Mouse (Mus musculus) heart, adult 9 months (tissue): Measurements from ENCODE around the gene Commd1.

Experiments used
- DNase-seq, 2 experiments: peaks; one replicate each; pipeline ENCODE4 v3.0.0; 2022; ENCODE audit warnings: low spot score in 2 of 2

Gene Commd1

DNA sequence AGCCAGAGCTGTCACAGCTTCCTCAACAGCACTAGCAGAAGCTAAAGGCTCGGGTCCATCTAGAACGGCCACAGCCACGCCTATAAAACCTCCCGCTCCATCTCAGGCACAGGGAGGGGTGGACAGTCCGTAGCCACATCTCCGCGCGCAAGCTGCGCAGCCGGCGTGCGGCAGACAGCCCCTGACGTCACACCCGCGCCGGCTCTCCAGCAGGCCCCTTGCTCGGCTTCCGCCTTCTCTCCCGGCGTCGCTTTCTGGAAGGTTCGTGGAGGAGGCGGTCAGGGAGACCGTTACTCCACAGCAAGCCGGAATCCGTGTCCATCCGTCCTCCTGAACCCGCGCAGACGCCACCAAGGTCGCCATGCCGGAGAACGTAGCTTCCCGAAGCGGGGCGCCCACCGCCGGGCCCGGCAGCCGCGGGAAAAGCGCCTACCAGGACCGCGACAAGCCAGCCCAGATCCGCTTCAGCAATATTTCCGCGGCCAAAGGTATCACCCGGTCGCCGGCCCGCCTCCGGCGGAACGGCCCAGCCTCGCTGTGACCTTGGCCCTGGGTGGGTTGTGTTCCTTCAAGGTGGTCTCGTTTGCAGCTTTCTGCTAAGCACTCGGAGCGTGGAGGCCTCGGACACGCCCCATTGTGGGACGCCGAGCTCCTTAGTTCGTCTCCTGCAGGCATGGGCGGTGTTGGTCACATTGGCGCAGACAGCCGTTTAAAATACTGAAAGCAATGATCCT, 8.4 kb upstream of the Commd1 start, which contains the start of gene Cct4:
Gene Cct4 (plus strand): TSS at position 127 of the 734 bp plus-strand sequence.
- DNase-seq, result peak; percentile 93 to 95

- no peak for DNase-seq
Observed at GRCm38 (mm10) chr11:22989786-22990185, 7.6 kb upstream of the Commd1 start.

DNA sequence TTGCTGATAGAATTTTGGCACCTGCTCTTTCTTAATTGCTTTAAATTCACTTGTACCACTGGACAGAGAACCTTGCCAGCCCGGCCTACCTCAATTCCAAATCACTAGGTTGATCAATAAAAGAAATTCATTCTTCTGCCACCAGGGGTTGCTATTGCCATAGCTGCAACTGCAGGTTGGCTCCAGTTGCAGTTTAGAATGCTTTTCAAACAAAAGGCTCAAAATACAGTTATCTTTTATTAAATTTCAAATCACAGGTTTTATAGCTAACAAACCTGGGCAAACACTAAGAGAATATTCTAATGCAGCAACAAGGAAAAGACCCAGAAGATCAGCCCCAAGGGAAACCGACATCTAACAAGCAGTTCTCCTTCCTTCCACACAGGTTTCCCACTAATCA, 5.2 kb upstream of the Commd1 start:
- peak; percentile 36 to 47 for DNase-seq

DNA sequence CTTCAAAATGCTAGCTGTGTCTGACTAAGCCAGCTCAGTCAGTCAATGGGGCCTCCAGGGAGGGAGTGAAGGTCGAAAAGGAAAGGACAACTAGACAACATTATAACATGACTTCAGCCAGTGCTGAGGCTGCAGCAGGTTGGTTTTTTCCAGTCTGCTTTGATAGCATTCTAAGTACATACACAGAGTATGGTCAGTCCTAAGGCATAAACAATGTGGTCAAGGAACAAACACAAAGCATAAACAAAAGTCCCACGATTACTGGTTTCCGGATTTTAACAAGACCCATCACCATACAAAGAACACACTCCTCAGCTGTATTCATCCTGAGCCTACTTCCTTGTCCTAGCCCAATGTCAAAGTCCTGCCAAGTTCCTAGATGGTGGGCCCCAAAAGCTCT, 3.3 kb upstream of the Commd1 start:
- DNase-seq, result no peak

DNA sequence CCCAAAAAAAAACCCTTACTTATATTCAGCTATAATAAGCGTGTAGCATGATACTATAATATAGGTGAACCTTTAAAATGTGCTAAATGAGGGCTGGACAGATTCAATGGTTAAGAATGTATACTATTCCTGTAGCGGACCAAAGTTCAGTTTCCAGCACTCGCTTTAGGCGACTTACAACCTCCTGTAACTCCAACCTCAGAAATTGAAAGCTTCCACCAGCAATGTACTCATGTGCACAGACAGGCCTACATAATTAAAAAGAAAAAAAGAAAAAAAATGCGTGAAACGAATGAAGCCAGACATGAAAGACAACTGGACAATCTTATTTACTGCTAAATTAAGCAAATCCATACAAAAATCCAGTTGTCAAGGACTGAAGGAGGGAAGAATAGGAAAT, 664 bp upstream of the Commd1 start:
- DNase-seq, result no peak

GRCm38 (mm10) chr11:22981543-22981950, 635 bp downstream of the Commd1 start:
- no peak for DNase-seq

DNA sequence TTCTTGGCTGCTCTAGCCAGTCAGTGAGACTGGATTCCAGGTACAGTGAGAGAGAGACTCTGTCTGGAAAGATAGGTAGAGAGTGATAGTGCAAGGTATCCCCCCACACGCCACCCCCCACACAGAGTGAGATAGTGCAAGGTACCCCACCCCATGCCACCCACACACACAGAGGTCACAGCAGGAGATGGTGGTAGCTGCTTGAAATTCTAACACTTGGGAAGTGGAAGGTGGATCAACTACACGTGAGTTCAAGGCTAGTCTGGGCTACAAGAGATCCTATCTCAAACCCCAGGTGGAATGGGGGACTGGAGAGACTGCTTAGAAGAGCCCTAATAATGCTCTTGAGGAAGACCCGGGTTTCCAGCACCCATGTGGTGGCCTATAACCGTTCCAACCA, 1.1 kb downstream of the Commd1 start:
- no peak for DNase-seq

- no peak for DNase-seq
Observed at GRCm38 (mm10) chr11:22979221-22979620, 3.0 kb downstream of the Commd1 start.

GRCm38 (mm10) chr11:22978711-22979110, 3.5 kb downstream of the Commd1 start:
- DNase-seq, result no peak

DNA sequence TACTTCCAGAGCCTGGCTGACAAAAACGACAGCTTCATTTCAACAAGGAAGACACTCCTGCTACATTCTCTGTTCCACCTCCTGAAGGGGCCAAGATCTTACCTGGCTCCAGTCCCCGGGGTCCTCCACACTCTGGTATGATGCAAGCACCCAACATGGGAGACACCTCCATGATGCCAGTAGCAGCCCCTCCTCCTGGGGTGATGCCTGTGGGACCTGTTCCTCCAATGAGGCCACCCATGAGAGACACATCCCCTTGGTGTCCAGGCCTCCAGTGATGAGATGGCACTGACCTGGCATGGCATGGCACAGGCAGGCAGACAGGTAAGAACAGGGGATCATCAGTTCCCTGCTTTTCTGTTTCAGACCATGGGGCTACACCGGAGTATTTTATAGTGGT, 4.0 kb downstream of the Commd1 start:
- DNase-seq, result no peak

DNA sequence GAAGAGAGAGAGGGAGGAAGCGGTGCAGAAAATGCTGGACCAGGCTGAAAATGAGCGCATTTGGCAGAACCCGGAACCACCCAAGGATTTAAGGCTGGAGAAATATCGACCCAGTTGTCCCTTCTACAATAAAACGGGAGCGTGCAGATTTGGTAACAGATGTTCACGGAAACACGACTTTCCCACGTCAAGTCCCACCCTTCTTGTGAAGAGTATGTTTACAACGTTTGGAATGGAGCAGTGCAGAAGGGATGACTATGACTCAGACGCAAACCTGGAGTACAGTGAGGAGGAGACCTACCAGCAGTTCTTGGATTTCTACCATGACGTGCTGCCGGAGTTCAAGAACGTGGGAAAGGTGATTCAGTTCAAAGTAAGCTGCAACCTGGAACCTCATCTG, 8.6 kb downstream of the Commd1 start:
- no peak for DNase-seq

- peak; percentile 82 to 86 for DNase-seq
Observed at GRCm38 (mm10) chr11:22972746-22973526, 9.2 kb downstream of the Commd1 start.

GRCm38 (mm10) chr11:22971835-22972709, 10.1 kb downstream of the Commd1 start, which contains the start of gene Zrsr1:
TSS of gene Zrsr1 (plus strand) at chr11:22972005.
- peak; percentile 73 to 75 for DNase-seq

DNA sequence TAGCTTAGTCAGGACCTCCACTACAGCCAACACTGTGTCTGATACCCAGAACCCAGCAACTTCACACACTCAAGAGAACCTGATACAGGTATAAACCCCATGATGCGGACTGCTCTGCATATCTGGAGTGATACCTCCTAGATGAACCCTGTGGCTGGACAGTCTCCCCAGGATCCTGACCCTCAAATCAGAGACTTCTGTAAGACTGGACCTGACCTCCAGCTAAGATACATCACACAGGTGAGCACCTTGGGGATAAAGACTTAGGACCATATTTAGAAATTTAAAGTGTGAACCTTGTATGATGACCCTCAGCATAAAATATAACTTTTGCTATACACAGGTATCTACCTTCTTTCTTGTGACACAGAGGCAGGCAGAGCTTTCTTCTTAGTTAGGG, 11.6 kb downstream of the Commd1 start:
- DNase-seq, result no peak

DNA sequence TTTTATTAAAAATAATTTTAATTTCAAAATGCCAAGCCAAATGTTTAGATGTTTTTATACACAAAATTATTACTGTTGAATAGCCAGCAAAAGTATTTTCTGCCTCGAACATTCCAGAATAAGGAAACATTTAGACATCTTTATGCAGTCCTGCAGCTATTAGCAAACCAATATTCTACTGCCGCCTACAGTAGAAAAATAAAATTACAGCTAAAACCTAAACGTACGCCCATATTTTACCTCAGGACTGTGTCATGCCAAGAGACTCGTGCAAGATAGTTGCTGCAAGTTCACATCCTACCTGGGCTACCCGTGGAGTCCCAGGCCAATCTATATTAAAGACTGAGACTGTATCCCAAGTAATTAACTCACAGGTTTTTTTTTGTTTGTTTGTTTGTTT, 12.7 kb downstream of the Commd1 start:
- no peak for DNase-seq

DNA sequence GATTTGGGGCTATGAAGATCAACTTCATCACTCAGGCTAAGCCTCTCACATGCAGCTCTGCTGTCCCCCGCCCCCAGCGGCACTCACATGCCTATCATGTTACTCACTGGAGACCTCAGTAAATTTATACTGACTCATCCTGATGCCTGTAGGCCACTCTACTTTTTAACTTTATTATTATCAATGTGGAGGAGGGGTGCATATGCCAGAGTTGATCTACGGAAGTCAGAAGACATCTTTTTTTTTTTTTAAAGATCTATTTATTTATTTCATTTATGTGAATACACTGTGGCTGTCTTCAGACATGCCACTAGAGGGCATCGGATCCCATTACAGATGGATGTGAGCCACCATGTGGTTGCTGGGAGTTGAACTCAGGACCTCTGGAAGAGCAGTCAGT, 16.7 kb downstream of the Commd1 start:
- no peak for DNase-seq

DNA sequence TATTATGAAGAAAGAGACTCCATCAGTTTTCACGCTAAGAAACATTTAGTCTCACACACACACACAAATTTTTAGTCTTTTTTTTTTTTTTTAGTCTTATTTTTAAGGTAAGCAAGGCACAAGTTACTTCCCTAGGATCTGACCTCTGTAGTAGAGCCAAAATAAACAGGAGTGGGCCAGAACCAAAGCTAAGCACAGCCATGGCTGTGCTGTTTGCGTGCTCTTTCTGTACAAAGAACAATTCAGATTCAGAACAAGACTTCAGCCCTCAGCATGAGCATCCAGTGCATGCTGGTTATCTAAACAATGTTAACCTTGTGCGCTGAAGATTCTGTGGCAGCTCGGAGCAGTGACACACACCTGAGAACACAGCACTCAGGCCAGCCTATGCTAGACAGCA, 17.8 kb downstream of the Commd1 start:
- DNase-seq, result no peak

DNA sequence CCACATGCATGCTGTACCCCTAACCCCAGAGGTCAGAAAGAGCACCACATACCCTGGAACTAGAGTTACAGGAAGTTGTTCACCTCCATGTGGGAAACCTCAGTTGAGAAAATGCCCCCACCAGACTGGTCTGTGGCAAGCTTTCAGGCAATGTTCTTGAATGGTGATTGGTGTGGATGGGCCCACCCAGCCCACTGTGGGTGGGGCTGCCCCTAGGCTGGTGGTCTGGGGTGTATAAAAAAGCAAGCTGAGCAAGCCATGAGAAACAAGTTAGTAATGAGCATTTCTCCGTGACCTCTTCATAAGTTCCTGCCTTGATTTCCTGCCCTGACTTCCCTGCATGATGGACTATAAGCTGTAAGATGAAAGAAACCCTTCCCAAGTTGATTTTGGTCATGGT, 20.1 kb downstream of the Commd1 start:
- no peak for DNase-seq

DNA sequence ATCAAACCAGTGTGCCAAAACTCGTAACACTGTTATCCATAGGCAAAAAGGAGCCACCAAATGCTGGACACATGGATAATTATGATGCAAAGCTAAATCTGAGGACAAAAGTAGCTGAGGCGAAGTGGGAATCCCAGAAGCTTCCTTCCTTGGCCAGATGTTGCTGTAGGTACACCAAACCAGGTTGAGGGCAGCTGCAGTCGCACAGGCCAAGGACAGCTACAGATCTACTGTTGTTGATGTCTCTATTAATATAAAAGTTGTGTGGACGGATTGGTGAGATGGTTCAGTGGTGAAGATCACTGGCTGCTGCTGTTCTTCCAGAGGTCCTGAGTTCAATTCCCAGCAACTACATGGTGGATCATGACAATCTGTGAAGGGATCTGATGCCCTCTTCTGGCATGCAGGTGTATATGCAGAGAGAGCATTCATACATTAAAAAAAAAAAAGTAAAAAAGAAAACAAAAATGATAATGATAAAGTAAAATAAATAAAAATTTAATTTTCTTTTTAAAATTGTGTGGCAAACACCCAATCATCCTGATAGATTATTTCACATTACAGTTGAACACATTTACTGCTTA, 24.3 kb downstream of the Commd1 start:
- no peak for DNase-seq

DNA sequence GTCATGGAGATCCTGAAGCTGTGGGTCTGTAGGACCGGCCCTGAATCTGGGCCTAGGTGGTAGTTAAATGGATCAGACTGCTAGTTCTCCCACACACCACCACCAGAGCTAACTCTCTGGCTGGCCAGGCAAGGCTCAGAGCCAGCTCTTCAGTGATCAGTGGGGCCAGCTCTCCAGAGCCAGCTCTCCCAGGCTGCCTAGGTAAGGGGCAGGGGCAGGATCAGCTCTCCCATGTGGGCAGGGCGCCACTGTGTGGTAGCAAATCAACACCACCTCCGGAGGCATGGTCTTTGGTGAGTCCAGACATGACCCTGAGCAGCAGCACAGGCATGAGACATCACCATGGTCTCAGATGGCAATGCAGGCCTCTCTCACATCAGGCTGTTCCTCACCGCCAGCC, 25.4 kb downstream of the Commd1 start:
- DNase-seq, result peak; percentile 36 to 44

- no peak for DNase-seq
Observed at GRCm38 (mm10) chr11:22956346-22956745, 25.8 kb downstream of the Commd1 start.

GRCm38 (mm10) chr11:22952668-22953067, 29.5 kb downstream of the Commd1 start:
- no peak for DNase-seq
